Mouse (Mus musculus): ENCODE measurements around the gene P2rx3. TPM values are rescaled to one million over a fixed set of nuclear protein-coding genes. Genes with fewer than 3 reads are reported as not detected.

The P2rx3 gene
- polyA plus RNA-seq, 1 experiment = 1.6 TPM

GRCm38 (mm10) chr2:85004341-85004740, 32.9 kb downstream of the P2rx3 start:
- DNase-seq = no peak
- WGBS = 60% methylated on average over 4 of the region's 4 CpGs
- no peak for TF ChIP-seq POLR2A (IDR thresholded peaks at IDR 0.05; ENCODE audit: borderline replicate concordance, insufficient read depth, low read length)
- no peak for TF ChIP-seq CTCF (IDR thresholded peaks at IDR 0.05; ENCODE audit: borderline replicate concordance, insufficient read depth, low read depth, low read length)

GRCm38 (mm10) chr2:85002575-85002974, 34.7 kb downstream of the P2rx3 start:
- no peaks in the 10 kb centered on the region for H3K4me1 ChIP-seq (ENCODE audit: control insufficient read depth, insufficient read depth, low read length)
- no peaks in the 10 kb centered on the region for H3K27me3 ChIP-seq (ENCODE audit: control insufficient read depth, insufficient read depth, low read length)
- DNase-seq = no peak
- TF ChIP-seq CTCF (IDR thresholded peaks at IDR 0.05; ENCODE audit: borderline replicate concordance, insufficient read depth, low read depth, low read length) (no peak), POLR2A (IDR thresholded peaks at IDR 0.05; ENCODE audit: borderline replicate concordance, insufficient read depth, low read length) (no peak)
- H3K27ac ChIP-seq (ENCODE audit: insufficient read depth, low read length) = no peak overlapping the region
- WGBS = 78% methylated on average over 8 of the region's 8 CpGs
- H3K4me3 ChIP-seq (replicated peaks; ENCODE audit: insufficient read depth, low read depth, low read length) = no peak overlapping the region

More at GRCm38 (mm10) chr2:85004341-85004740, 32.9 kb downstream of the P2rx3 start:
- Histone ChIP-seq H3K4me3 (replicated peaks; ENCODE audit: insufficient read depth, low read depth, low read length) (no peak overlapping the region), H3K4me1 (ENCODE audit: control insufficient read depth, insufficient read depth, low read length) (no peaks in the 10 kb centered on the region), H3K27ac (ENCODE audit: insufficient read depth, low read length) (no peak overlapping the region), H3K27me3 (ENCODE audit: control insufficient read depth, insufficient read depth, low read length) (no peaks in the 10 kb centered on the region; the same call in 1 of the 2 replicates)

- 51% methylated on average over 13 of the region's 13 CpGs for WGBS
- no peaks in the 10 kb centered on the region for H3K4me1 ChIP-seq (ENCODE audit: control insufficient read depth, insufficient read depth, low read length)
These were observed 35.8 kb downstream of the P2rx3 start for GRCm38 (mm10) chr2:85001497-85001896.

GRCm38 (mm10) chr2:84999486-85000181, 37.6 kb downstream of the P2rx3 start:
- Histone ChIP-seq H3K27me3 (ENCODE audit: control insufficient read depth, insufficient read depth, low read length) (no peaks in the 10 kb centered on the region), H3K4me1 (ENCODE audit: control insufficient read depth, insufficient read depth, low read length) (no peaks in the 10 kb centered on the region), H3K27ac (ENCODE audit: insufficient read depth, low read length) (no peak overlapping the region), H3K4me3 (replicated peaks; ENCODE audit: insufficient read depth, low read depth, low read length) (no peak overlapping the region)
- WGBS = 48% methylated on average over 3 of the region's 3 CpGs
- DNase-seq = no peak
- TF ChIP-seq POLR2A (IDR thresholded peaks at IDR 0.05; ENCODE audit: borderline replicate concordance, insufficient read depth, low read length) (no peak), CTCF (IDR thresholded peaks at IDR 0.05; ENCODE audit: borderline replicate concordance, insufficient read depth, low read depth, low read length) (no peak)

More at GRCm38 (mm10) chr2:85001497-85001896, 35.8 kb downstream of the P2rx3 start:
- no peaks in the 10 kb centered on the region for H3K27me3 ChIP-seq (ENCODE audit: control insufficient read depth, insufficient read depth, low read length)
- no peak overlapping the region for H3K27ac ChIP-seq (ENCODE audit: insufficient read depth, low read length)
- no peak overlapping the region for H3K4me3 ChIP-seq (replicated peaks; ENCODE audit: insufficient read depth, low read depth, low read length)
- TF ChIP-seq CTCF (IDR thresholded peaks at IDR 0.05; ENCODE audit: borderline replicate concordance, insufficient read depth, low read depth, low read length) (no peak), POLR2A (IDR thresholded peaks at IDR 0.05; ENCODE audit: borderline replicate concordance, insufficient read depth, low read length) (no peak)
- no peak for DNase-seq

- DNase-seq = no peak
- Histone ChIP-seq H3K4me1 (ENCODE audit: control insufficient read depth, insufficient read depth, low read length) (no peaks in the 10 kb centered on the region), H3K27ac (ENCODE audit: insufficient read depth, low read length) (no peak overlapping the region), H3K4me3 (replicated peaks; ENCODE audit: insufficient read depth, low read depth, low read length) (no peak overlapping the region), H3K27me3 (ENCODE audit: control insufficient read depth, insufficient read depth, low read length) (no peaks in the 10 kb centered on the region)
- WGBS = 97% methylated on average over 2 of the region's 2 CpGs
- no peak for TF ChIP-seq POLR2A (IDR thresholded peaks at IDR 0.05; ENCODE audit: borderline replicate concordance, insufficient read depth, low read length)
- no peak for TF ChIP-seq CTCF (IDR thresholded peaks at IDR 0.05; ENCODE audit: borderline replicate concordance, insufficient read depth, low read depth, low read length)
These were observed 40.9 kb downstream of the P2rx3 start for GRCm38 (mm10) chr2:84996376-84996775.

GRCm38 (mm10) chr2:84987930-84988329, 49.3 kb downstream of the P2rx3 start, which contains the start of gene Prg3:
Gene Prg3 (plus strand): TSS chr2:84988215.
- TF ChIP-seq POLR2A (IDR thresholded peaks at IDR 0.05; ENCODE audit: borderline replicate concordance, insufficient read depth, low read length) (no peak), CTCF (IDR thresholded peaks at IDR 0.05; ENCODE audit: borderline replicate concordance, insufficient read depth, low read depth, low read length) (no peak)
- Histone ChIP-seq H3K27ac (ENCODE audit: insufficient read depth, low read length) (no peak within 1 kb of the TSS), H3K4me3 (replicated peaks; ENCODE audit: insufficient read depth, low read depth, low read length) (no peak within 1 kb of the TSS), H3K4me1 (ENCODE audit: control insufficient read depth, insufficient read depth, low read length) (no peaks in the 10 kb centered on the region), H3K27me3 (ENCODE audit: control insufficient read depth, insufficient read depth, low read length) (no peaks in the 10 kb centered on the region)
- WGBS = 77% methylated on average over 1 of the region's 1 CpGs
- no peak for DNase-seq

GRCm38 (mm10) chr2:84980188-84980587, 57.1 kb downstream of the P2rx3 start, which contains the start of gene Prg2:
Gene Prg2 (plus strand): TSS chr2:84980461.
- no peak within 1 kb of the TSS for H3K4me3 ChIP-seq (replicated peaks; ENCODE audit: insufficient read depth, low read depth, low read length)
- no peak for TF ChIP-seq POLR2A (IDR thresholded peaks at IDR 0.05; ENCODE audit: borderline replicate concordance, insufficient read depth, low read length)
- TF ChIP-seq CTCF (IDR thresholded peaks at IDR 0.05; ENCODE audit: borderline replicate concordance, insufficient read depth, low read depth, low read length) = no peak
- no peaks in the 10 kb centered on the region for H3K27me3 ChIP-seq (ENCODE audit: control insufficient read depth, insufficient read depth, low read length)
- DNase-seq = no peak
- 43% methylated on average over 1 of the region's 1 CpGs for WGBS
- H3K4me1 ChIP-seq (ENCODE audit: control insufficient read depth, insufficient read depth, low read length) = no peaks in the 10 kb centered on the region
- no peak within 1 kb of the TSS for H3K27ac ChIP-seq (ENCODE audit: insufficient read depth, low read length)

GRCm38 (mm10) chr2:84975580-84975979, 61.7 kb downstream of the P2rx3 start:
- TF ChIP-seq CTCF (IDR thresholded peaks at IDR 0.05; ENCODE audit: borderline replicate concordance, insufficient read depth, low read depth, low read length) = no peak
- no peak for TF ChIP-seq POLR2A (IDR thresholded peaks at IDR 0.05; ENCODE audit: borderline replicate concordance, insufficient read depth, low read length)
- 98% methylated on average over 2 of the region's 2 CpGs for WGBS
- Histone ChIP-seq H3K4me1 (ENCODE audit: control insufficient read depth, insufficient read depth, low read length) (no peaks in the 10 kb centered on the region), H3K4me3 (replicated peaks; ENCODE audit: insufficient read depth, low read depth, low read length) (no peak overlapping the region), H3K27me3 (ENCODE audit: control insufficient read depth, insufficient read depth, low read length) (no peaks in the 10 kb centered on the region), H3K27ac (ENCODE audit: insufficient read depth, low read length) (no peak overlapping the region)
- no peak for DNase-seq

Data from cerebellum, adult 2 months (tissue).